Mouse (Mus musculus) limb, embryonic 13.5 days (tissue): ENCODE data around the gene Gm11549. TPM values are rescaled to one million over a fixed set of nuclear protein-coding genes. Genes with fewer than 3 reads are reported as not detected.
A peak's percentile ranks its signal among the peaks of the same experiment; 100 is the strongest.

Experiments
- ATAC-seq: fragments of 200-750 bp; cut with Nextera tagmentation; 2 replicates; pipeline ENCODE4 v1.8.0; 2017; ENCODE audit warnings: low read depth, moderate number of reproducible peaks, moderate TSS enrichment; ENCODE audit not compliant: low FRiP score
- H3K27ac ChIP-seq: fragments of 300-500 bp; sonication (generic); 2 replicates; pipeline ENCODE4 v1.5.1; 2015; ENCODE audit warnings: inconsistent platforms, mild to moderate bottlenecking, moderate library complexity
- H3K27me3 ChIP-seq: fragments of 300-500 bp; sonication (generic); 2 replicates; pipeline ENCODE4 v1.6.1; 2015; ENCODE audit warnings: mild to moderate bottlenecking, inconsistent platforms
- H3K36me3 ChIP-seq: fragments of 300-500 bp; sonication (generic); 2 replicates; pipeline ENCODE4 v1.6.1; 2015; ENCODE audit warnings: inconsistent platforms, mild to moderate bottlenecking, moderate library complexity
- H3K4me1 ChIP-seq: fragments of 300-500 bp; sonication (generic); 2 replicates; pipeline ENCODE4 v1.6.1; 2015; ENCODE audit warnings: inconsistent platforms
- H3K4me2 ChIP-seq: fragments of 300-500 bp; sonication (generic); replicated peaks from 2 replicates; pipeline ENCODE4 v1.6.1; 2015; ENCODE audit warnings: inconsistent platforms, mild to moderate bottlenecking, moderate library complexity
- H3K4me3 ChIP-seq: fragments of 300-500 bp; sonication (generic); 2 replicates; pipeline ENCODE4 v1.5.1; 2015; ENCODE audit warnings: moderate library complexity, mild to moderate bottlenecking, inconsistent platforms
- H3K9ac ChIP-seq: fragments of 300-500 bp; sonication (generic); 2 replicates; pipeline ENCODE4 v1.6.1; 2015; ENCODE audit warnings: mild to moderate bottlenecking, inconsistent platforms
- H3K9me3 ChIP-seq: fragments of 300-500 bp; sonication (generic); 2 replicates; pipeline ENCODE4 v1.6.1; 2016; ENCODE audit warnings: inconsistent platforms
- WGBS: fragments of 180-500 bp; shearing (Covaris S2); methylation state at CpG from one replicate; pipeline ENCODE4 v1.1.7; 2015; 5-methylcytosine and 5-hydroxymethylcytosine counted together
- polyA plus RNA-seq: library from polyadenylated mRNA; unstranded; fragments of >200 nt; fragmentation: Nextera tagmentation; extraction: Ambion mirVana; gene quantifications from 2 replicates; pipeline ENCODE4 v1.2.1, GENCODE M21; 2015

The Gm11549 gene
- polyA plus RNA-seq, 1 experiment from 2014 or later = 0.08 TPM

DNA sequence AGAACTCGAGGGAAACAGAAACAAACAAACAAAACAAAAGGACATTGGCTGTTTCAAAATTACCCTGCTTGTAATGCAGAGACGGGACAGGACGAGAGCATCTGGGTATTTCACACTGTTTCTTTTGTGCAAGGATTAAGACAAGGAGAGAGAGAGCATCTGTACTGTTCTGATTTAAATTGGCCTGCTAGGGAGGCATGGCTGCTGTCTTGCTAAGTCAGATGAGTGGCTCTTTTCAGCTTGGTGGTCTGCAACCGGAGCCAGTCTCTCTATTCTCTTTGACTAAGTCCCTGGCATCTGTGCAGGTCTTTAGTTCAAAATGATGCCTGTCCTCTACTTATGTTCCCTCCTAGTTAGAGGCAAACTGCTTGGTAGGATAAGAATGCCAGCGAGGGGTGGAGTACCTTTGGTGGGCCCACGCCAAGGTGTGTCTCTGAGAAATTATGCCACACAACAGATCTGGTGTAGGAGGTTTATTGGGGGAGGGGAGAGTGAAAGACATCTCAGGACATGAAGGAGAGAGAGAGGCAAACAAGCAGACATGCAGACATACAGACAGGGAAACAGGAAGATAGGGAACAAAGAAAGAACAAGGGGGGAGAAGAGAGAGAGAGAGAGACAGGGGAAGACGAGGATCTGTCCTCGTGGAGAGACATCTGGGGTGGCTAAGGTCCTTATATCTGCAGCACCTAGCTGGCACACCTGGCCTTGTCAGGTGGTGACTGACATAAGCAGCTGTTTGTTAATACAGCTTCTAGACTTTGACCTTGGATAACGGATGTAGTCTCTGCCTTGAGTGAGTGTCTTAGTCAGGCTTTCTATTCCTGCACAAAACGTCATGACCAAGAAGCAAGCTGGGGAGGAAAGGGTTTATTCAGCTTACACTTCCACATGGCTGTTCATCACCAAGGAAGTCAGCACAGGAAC lies 15.5 kb downstream of the Gm11549 start:
- 72% methylated on average over 10 of the region's 10 CpGs for WGBS

DNA sequence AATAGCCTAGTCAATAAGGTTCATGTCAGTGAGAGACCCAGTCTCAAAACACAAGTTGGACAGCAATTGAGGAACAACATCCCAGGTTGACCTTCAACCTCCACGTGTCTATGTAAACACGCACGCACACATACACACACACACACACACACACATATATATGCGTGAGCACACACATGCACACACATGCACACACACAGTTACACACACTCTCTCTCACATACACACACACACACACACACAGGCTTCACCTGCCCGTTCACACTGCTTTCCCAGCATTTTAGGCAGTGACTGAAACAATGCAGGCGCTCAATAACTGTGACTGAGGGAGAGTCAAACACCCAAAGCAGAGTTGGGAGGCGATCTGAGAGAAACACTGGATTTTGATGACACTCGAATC lies 16.3 kb downstream of the Gm11549 start:
- Histone ChIP-seq H3K9me3 (no peaks in the 10 kb centered on the region), H3K27ac (no peak overlapping the region), H3K36me3 (no peaks in the 10 kb centered on the region), H3K9ac (no peak overlapping the region), H3K4me2 (no peak overlapping the region), H3K4me3 (no peak overlapping the region), H3K4me1 (no peaks in the 10 kb centered on the region), H3K27me3 (no peaks in the 10 kb centered on the region)
- no peak for ATAC-seq
- 83% methylated on average over 8 of the region's 8 CpGs for WGBS

More for the DNA sequence above, 15.5 kb downstream of the Gm11549 start:
- no peak overlapping the region for H3K4me2 ChIP-seq
- ATAC-seq = no peak
- no peaks in the 10 kb centered on the region for H3K36me3 ChIP-seq
- H3K4me1 ChIP-seq = no peaks in the 10 kb centered on the region
- no peak overlapping the region for H3K9ac ChIP-seq
- no peak overlapping the region for H3K4me3 ChIP-seq
- no peak overlapping the region for H3K27ac ChIP-seq
- H3K27me3 ChIP-seq = no peaks in the 10 kb centered on the region
- H3K9me3 ChIP-seq = no peaks in the 10 kb centered on the region

DNA sequence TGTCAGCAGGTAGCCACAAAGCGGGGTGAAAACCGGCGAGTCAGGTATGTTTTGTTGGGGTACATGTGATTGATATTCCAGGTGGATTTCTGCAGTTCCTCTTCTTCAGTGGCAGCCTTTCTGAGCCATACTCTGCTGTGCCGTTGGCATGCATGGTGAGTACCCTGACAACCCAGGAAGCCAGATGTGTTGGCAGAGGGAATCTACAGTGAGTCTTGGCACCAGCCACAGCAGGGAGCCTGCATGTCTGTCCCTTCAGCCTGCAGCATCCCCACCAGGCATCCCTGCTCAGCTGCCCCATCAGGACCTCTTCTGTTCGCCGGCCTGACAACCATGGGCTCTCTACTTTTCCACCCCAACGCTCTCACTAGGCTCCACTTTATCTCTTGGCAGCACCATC lies 20.1 kb downstream of the Gm11549 start:
- no peak overlapping the region for H3K9ac ChIP-seq
- no peak overlapping the region for H3K4me3 ChIP-seq
- H3K9me3 ChIP-seq = no peaks in the 10 kb centered on the region
- H3K4me2 ChIP-seq = no peak overlapping the region
- no peak for ATAC-seq
- no peak overlapping the region for H3K27ac ChIP-seq
- H3K27me3 ChIP-seq = no peaks in the 10 kb centered on the region
- H3K4me1 ChIP-seq = 0 out of 2 replicates have a peak, but pooled peaks cover 2% of the 10 kb centered on the region
- WGBS = 80% methylated on average over 7 of the region's 7 CpGs
- H3K36me3 ChIP-seq = no peaks in the 10 kb centered on the region

DNA sequence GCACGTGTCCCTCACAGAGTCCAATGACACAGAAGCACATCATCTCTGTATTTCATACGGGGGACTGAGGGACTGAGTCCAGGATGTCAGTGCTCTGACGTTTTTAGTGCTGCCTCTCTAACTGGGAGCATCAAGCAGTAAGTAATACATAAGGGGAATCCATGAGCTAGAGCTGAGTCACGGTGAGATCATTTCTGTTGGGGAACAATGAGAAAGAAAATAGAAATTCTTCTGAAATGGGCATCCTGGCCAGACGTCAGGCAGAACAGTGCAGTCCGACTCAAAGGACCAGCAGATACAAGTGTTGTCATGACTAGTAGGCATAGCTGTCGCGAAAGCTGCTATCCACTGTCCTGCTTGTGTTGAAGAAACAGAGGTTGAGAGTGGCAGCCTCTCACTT lies 20.6 kb downstream of the Gm11549 start:
- no peak overlapping the region for H3K4me2 ChIP-seq
- H3K27ac ChIP-seq = no peak overlapping the region
- H3K9me3 ChIP-seq = no peaks in the 10 kb centered on the region
- no peaks in the 10 kb centered on the region for H3K36me3 ChIP-seq
- H3K27me3 ChIP-seq = no peaks in the 10 kb centered on the region
- H3K9ac ChIP-seq = no peak overlapping the region
- ATAC-seq = no peak
- H3K4me3 ChIP-seq = no peak overlapping the region
- H3K4me1 ChIP-seq = 0 out of 2 replicates have a peak, but pooled peaks cover 5% of the 10 kb centered on the region
- 82% methylated on average over 8 of the region's 8 CpGs for WGBS

DNA sequence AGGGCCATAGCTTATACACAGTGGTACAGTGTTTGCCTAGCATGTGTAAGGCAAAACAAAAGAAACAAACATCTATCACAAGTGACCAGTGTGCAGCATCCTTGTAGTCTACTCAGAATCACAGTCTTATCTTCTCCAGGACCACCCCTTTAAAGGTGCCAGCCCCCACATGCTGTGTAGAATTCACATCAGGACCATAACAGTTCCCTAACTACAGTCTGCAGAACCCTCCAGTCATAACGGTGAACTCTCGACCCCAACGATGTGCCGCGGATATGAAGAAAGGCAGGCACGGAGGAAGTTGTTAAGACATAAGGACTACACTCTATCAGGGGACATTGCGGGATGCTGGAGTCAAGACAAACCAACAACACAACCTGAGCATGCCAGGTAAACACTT lies 22.2 kb downstream of the Gm11549 start:
- 89% methylated on average over 7 of the region's 7 CpGs for WGBS
- ATAC-seq = no peak
- no peak overlapping the region for H3K9ac ChIP-seq
- no peak overlapping the region for H3K27ac ChIP-seq
- H3K4me3 ChIP-seq = no peak overlapping the region
- no peak overlapping the region for H3K4me2 ChIP-seq
- H3K36me3 ChIP-seq = no peaks in the 10 kb centered on the region
- 0 out of 2 replicates have a peak, but pooled peaks cover 5% of the 10 kb centered on the region for H3K4me1 ChIP-seq
- no peaks in the 10 kb centered on the region for H3K27me3 ChIP-seq
- H3K9me3 ChIP-seq = no peaks in the 10 kb centered on the region

DNA sequence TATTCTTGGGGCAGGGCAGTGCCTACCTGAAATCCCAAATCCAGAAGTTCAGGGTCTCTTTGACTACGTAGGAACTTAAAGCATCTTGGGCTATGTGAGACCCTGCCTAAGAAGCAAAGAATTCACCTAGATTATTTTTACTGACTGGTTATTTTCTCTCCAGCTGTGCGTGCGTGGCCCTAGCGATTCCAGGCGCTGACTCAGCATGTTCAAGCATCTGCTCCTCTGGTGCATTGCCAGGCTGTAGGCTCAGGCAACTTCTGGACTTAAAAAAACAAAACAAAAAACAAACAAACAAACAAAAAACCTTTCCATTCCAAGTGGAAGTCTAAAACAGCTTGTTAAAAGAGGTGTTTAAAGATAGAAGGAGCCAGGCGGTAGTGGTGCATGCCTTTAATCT lies 23.4 kb downstream of the Gm11549 start:
- Histone ChIP-seq H3K9me3 (no peaks in the 10 kb centered on the region), H3K27me3 (no peaks in the 10 kb centered on the region), H3K27ac (no peak overlapping the region), H3K36me3 (no peaks in the 10 kb centered on the region), H3K9ac (no peak overlapping the region), H3K4me2 (no peak overlapping the region), H3K4me1 (0 out of 2 replicates have a peak, but pooled peaks cover 5% of the 10 kb centered on the region), H3K4me3 (no peak overlapping the region)
- ATAC-seq = no peak
- 73% methylated on average over 6 of the region's 6 CpGs for WGBS

DNA sequence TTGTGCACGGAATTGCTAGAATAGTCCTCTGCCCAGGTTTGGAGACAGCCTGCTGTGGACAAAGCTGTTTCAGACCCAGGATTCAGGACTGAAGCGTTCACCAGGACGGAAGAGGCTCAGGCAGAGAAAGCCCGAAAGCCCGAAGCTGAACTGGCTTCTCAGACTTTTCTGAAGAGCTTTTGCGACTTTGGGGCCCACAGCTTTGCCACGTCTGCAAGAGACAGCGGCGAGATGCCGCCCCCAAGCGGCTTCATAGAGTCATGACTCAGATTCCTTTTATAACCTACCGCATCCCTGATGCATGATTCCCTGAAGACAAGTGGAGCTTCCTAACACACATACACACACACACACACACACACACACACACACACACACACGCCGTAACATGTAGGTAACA lies 24.9 kb downstream of the Gm11549 start:
- Histone ChIP-seq H3K4me1 (0 out of 2 replicates have a peak, but pooled peaks cover 5% of the 10 kb centered on the region), H3K4me3 (no peak overlapping the region), H3K36me3 (no peaks in the 10 kb centered on the region), H3K9ac (peak overlapping the region; percentile 31; the same call in 1 of the 2 replicates), H3K4me2 (0 out of 2 replicates have a peak overlapping the region, but pooled peaks have one; percentile 20), H3K9me3 (no peaks in the 10 kb centered on the region), H3K27ac (no peak overlapping the region), H3K27me3 (no peaks in the 10 kb centered on the region)
- WGBS = 15% methylated on average over 14 of the region's 14 CpGs
- peak; percentile 70; the same call in 1 of the 2 replicates for ATAC-seq

DNA sequence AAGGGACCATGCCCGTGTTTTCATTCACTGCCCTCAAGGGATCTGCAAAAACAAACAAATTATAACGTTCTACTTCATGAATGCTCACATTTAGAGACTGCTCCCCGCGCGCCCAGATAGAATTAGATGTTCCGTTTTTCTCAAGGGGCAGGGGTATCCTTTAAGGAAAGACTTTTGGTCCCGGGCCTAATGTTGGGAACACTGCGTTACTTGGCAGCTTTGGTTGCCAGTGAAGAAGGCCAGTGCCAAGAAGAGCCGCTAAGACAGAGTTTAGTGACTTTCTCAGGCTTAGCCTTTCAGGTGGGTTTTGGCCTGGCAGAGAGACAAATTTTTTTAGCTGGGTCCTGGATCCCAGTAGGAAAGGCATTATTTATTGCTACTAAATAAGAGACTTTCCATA lies 25.3 kb downstream of the Gm11549 start:
- H3K27me3 ChIP-seq = no peaks in the 10 kb centered on the region
- 78% methylated on average over 9 of the region's 9 CpGs for WGBS
- 0 out of 2 replicates have a peak, but pooled peaks cover 5% of the 10 kb centered on the region for H3K4me1 ChIP-seq
- no peak overlapping the region for H3K27ac ChIP-seq
- 0 out of 2 replicates have a peak overlapping the region, but pooled peaks have one; percentile 20 for H3K4me2 ChIP-seq
- ATAC-seq = no peak
- H3K36me3 ChIP-seq = no peaks in the 10 kb centered on the region
- peak overlapping the region; percentile 31; the same call in 1 of the 2 replicates for H3K9ac ChIP-seq
- no peaks in the 10 kb centered on the region for H3K9me3 ChIP-seq
- no peak overlapping the region for H3K4me3 ChIP-seq

DNA sequence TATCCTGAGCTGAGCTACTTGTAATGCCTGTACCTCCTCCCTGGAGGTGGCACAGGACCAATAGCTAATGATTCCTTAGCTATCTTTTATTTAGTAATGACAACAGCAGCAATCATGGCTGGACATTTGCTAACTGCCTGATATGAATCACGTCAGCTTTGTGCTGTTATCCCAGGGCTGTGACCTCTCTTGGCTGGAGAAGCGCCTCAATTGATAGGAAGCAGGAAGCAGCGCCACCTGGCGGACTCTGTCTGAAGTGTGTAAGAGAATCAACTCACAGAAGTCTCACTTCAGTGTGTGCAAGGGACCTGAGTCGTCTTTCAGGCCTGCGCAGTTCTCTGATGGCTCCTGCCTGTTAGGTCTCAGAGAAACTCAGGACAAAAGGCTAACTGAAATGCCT lies 26.2 kb downstream of the Gm11549 start:
- Histone ChIP-seq H3K4me3 (no peak overlapping the region), H3K36me3 (no peaks in the 10 kb centered on the region), H3K4me2 (peak overlapping the region; percentile 40), H3K9me3 (no peaks in the 10 kb centered on the region), H3K27me3 (no peaks in the 10 kb centered on the region), H3K4me1 (0 out of 2 replicates have a peak, but pooled peaks cover 5% of the 10 kb centered on the region), H3K9ac (no peak overlapping the region), H3K27ac (no peak overlapping the region)
- 8% methylated on average over 6 of the region's 6 CpGs for WGBS
- ATAC-seq = peak; percentile 33; the same call in 1 of the 2 replicates

DNA sequence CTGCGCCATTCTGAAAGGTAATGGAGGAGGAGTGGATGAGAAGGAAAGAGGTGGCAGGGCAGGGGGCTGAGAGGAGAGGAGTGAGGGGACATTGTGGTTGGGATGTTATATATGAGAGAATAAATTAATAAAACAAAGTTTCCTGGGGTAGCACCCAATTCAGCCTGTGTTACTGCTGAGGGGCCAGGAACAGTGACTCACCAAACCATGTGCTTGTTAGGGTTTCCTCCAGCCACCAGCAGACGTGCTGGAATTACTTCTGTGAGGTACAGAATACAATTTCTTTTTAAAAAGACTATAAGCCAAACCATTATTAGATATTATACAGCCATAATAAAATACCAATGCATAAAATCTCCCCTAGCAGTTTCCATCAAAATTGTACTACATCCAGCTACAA lies 27.0 kb downstream of the Gm11549 start:
- ATAC-seq = no peak
- H3K4me2 ChIP-seq = no peak overlapping the region
- H3K27ac ChIP-seq = no peak overlapping the region
- 64% methylated on average over 2 of the region's 2 CpGs for WGBS
- 0 out of 2 replicates have a peak, but pooled peaks cover 5% of the 10 kb centered on the region for H3K4me1 ChIP-seq
- H3K27me3 ChIP-seq = no peaks in the 10 kb centered on the region
- no peak overlapping the region for H3K9ac ChIP-seq
- no peaks in the 10 kb centered on the region for H3K9me3 ChIP-seq
- no peaks in the 10 kb centered on the region for H3K36me3 ChIP-seq
- no peak overlapping the region for H3K4me3 ChIP-seq

DNA sequence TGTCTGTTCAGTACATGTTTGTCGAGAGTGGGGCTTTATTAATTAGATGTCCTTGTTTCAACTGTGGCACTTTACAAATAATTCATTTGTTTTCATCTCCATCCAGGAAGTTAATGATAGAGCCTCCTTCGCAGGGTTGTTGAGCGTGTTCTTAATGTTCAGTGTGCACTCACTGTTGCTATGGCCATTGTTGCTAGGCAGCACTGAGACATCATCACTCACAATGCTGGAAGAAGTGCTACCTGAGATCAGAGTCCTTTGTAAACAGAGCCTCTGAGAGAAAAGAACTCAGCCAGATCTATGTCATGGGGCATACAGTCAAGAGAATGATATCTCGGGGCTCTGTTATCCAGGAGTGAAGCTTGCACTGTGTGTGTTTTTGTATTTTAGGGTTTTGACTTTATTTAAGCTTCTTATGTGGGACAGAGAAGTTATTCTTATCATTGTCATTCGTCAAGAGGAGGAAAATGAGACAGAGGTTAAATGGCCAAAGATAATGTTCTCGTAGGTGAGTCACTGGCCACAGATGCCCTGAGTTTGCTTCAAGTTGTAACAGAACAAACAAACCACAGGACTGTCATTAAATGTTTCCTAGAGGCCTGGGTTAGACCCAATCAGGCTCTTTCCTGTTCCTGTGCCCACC lies 27.9 kb downstream of the Gm11549 start:
- Histone ChIP-seq H3K27me3 (no peaks in the 10 kb centered on the region), H3K4me2 (no peak overlapping the region), H3K36me3 (no peaks in the 10 kb centered on the region), H3K27ac (no peak overlapping the region), H3K4me3 (no peak overlapping the region), H3K9ac (no peak overlapping the region), H3K9me3 (no peaks in the 10 kb centered on the region), H3K4me1 (0 out of 2 replicates have a peak, but pooled peaks cover 5% of the 10 kb centered on the region)
- no peak for ATAC-seq
- WGBS = 76% methylated on average over 6 of the region's 6 CpGs
